Mouse (Mus musculus): ENCODE measurements at regions not wholly inside any gene's neighbourhood (a gene's known extent, or its start where the extent isn't known, plus 50 kb on each side); places are given as distances from the start of the nearest gene placed in this dataset.
"Not testable (repeated sequence)": the region's sequence is repeated elsewhere in the genome, so short reads cannot be mapped to it uniquely, and the experiment has no call there.

- POLR2A ChIA-PET: interaction anchor here in 1 of 4 experiments (0.6 kb wide), 1 partner anchor 648 kb away, joined by 3 read pairs; no protein-coding TSS in a partner anchor
- CTCF ChIA-PET: no interaction called here
These were observed 240.2 kb downstream of the Pros1 start for GRCm38 (mm10) chr16:63094126-63094840.

DNA sequence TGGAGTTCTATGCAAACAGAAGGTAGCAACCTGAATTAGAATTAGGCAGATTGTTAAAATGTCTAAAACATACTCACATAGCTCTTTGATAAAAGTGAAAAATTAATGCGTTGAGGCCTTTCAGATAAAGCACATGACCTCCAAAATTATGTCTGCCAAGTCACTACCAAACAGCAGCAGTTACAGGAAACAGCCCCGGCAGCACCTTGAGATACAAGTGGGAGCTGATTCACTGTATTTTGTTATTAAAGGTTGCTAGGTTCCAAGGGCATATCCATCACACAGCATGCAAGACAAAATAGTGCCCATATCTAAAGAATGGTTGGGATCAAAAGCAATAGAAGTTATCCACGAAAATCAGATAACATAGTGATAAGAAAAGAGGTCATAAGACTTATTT is 248.3 kb downstream of the Pros1 start:
- ChIA-PET CTCF (no interaction called here), POLR2A (no interaction called here)

DNA sequence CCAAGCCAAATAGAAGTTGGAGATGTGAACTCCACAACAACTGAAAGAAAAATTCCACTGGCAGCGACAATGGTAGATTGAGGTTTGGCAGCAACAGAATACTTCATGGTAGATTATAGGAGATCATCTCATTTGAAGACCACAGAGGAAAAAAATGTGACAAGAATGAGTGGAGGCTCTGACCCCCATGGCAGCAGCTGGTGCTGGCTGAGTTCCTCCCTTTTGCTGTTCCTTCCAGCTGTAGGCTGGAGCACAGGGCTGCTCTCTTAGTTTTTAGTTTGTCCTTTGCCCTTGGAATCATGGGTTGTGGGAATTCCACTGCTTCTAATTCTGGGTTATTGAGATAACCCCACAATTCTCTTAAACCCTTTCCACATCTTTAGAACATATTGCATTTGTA is 248.8 kb downstream of the Pros1 start:
- CTCF ChIA-PET: no interaction called here
- POLR2A ChIA-PET: no interaction called here

GRCm38 (mm10) chr16:63104383-63104782 is 250.3 kb downstream of the Pros1 start:
- CTCF ChIA-PET: no interaction called here
- POLR2A ChIA-PET: interaction anchor here in 1 of 4 experiments (0.8 kb wide), 1 partner anchor 53 kb away, joined by 5 read pairs; no protein-coding TSS in a partner anchor

- POLR2A ChIA-PET: interaction anchor here in 1 of 4 experiments (0.8 kb wide), 1 partner anchor 52 kb away, joined by 5 read pairs; no protein-coding TSS in a partner anchor
- CTCF ChIA-PET: no interaction called here
These were observed 251.0 kb downstream of the Pros1 start for GRCm38 (mm10) chr16:63104938-63105714.

- ChIA-PET CTCF (no interaction called here), POLR2A (no interaction called here)
These were observed 262.3 kb downstream of the Pros1 start for GRCm38 (mm10) chr16:63116456-63116855.

- ChIA-PET POLR2A (no interaction called here), CTCF (no interaction called here)
These were observed 264.6 kb downstream of the Pros1 start for GRCm38 (mm10) chr16:63118721-63119120.

DNA sequence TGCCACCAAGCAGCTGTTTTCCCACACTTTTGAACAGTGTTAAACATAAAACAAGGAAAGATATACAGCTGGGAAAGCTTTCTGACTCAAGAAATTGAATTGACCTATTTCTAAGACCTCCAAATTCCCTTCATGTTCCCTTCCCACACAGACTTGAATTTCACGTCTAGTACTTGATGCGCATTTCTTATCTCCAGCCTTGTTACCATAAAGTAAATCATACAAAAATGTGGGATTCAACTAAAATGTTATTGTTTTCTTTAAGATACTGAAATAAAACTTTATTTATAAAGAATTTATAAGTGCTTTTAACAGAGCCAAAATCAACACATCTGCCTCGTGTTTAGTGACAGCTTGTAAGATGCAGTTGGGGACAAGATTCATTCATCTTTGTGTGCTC is 289.7 kb downstream of the Pros1 start:
- CTCF ChIA-PET: no interaction called here
- POLR2A ChIA-PET: no interaction called here

- POLR2A ChIA-PET: no interaction called here
These were observed 301.3 kb downstream of the Pros1 start for GRCm38 (mm10) chr16:63155300-63155821.

GRCm38 (mm10) chr16:63170101-63170500 is 316.0 kb downstream of the Pros1 start:
- ChIA-PET POLR2A (interaction anchor here in 1 of 4 experiments (0.6 kb wide), 1 partner anchor 46 kb away, joined by 4 read pairs; no protein-coding TSS in a partner anchor), CTCF (interaction anchor here in 1 of 4 experiments (0.6 kb wide), 1 partner anchor 143 kb away, joined by 3 read pairs; no protein-coding TSS in a partner anchor)

More at GRCm38 (mm10) chr16:63155300-63155821, 301.3 kb downstream of the Pros1 start:
- CTCF ChIA-PET: no interaction called here

- ChIA-PET CTCF (no interaction called here), POLR2A (no interaction called here)
These were observed 325.1 kb downstream of the Pros1 start for GRCm38 (mm10) chr16:63179228-63179627.

- POLR2A ChIA-PET: no interaction called here
- CTCF ChIA-PET: no interaction called here
These were observed 337.1 kb downstream of the Pros1 start for GRCm38 (mm10) chr16:63191181-63191580.

DNA sequence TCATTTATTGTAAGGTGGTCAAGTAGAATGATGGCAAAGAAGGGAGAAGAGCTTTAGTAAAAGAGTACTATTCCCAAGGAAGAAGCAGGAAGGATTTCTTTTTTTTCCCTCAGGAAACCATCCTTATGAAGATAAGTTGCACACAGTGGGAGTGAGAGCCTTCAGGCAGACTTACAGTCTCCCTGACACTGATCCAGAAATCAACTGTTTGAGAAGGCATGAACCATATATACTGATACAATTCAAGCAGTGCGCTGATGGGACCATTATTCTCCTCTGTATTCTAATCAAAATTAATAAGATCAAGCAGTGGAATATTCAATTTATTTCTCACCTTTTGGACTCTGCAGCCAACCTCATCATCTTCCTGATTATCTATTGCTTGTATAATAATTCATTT is 337.5 kb downstream of the Pros1 start:
- ChIA-PET POLR2A (no interaction called here), CTCF (no interaction called here)

DNA sequence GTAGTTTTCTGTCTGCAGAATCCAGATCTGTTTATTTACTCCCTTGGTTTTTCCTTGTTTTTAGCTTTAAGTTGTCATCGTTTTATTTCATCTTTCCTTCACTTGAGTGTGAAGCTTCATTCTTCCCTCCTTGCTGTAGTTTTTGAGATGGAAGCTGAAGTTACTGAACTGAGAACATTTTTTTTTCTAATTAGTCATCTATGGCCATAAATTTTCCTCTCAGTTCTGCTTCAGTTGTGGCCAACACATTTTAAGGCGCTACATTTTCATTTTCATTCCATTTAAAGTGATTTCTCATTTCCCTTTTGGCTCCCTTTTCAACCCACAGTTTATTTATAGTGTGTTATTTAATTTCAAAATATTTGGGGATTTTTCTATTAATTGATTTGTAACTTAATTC is 340.5 kb downstream of the Pros1 start:
- CTCF ChIA-PET: no interaction called here
- POLR2A ChIA-PET: no interaction called here

DNA sequence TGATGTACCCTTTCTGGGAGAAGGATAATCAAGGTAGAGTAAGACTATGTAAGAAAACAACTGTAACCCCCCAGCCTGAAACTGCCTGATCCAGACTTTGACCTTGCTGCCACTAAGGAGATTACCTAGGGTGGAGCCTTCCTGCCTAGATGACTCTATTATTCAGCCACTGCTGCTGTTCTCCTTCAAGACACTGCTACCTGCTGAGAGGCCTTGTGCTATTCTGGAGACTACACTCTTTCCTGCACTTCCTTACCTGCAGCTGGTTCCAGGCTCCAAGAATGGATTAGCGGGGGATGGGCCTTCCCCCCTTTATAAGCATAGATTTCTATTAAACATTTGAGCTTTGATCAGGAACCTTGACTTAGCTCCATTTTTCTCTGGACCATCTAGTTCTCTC is 359.4 kb downstream of the Pros1 start:
- POLR2A ChIA-PET, CTCF ChIA-PET: not testable (repeated sequence)

- ChIA-PET POLR2A (no interaction called here), CTCF (no interaction called here)
These were observed 366.2 kb downstream of the Pros1 start for GRCm38 (mm10) chr16:63220228-63220879.

GRCm38 (mm10) chr16:63224608-63225007 is 370.5 kb downstream of the Pros1 start:
- POLR2A ChIA-PET: no interaction called here

DNA sequence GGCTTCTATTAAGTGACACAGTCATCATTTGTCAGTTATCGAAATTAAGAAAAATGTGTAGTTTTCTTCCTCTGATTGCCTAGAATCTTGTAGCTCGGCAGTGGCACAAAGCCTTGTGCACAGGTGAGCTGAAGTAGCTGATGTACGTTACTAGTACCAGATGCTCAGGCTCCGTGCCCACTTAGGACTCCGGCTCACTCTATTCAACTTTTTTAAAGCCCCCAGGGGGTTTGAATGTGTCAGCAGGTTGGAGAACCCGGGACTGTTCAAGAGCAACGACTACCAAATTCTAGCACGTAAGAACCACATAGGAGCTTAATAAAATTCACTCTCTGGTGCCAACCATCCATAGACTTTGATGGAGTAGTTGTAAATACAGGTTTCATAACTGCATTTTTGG is 371.0 kb downstream of the Pros1 start:
- POLR2A ChIA-PET: no interaction called here
- CTCF ChIA-PET: no interaction called here

More at GRCm38 (mm10) chr16:63224608-63225007, 370.5 kb downstream of the Pros1 start:
- CTCF ChIA-PET: no interaction called here

DNA sequence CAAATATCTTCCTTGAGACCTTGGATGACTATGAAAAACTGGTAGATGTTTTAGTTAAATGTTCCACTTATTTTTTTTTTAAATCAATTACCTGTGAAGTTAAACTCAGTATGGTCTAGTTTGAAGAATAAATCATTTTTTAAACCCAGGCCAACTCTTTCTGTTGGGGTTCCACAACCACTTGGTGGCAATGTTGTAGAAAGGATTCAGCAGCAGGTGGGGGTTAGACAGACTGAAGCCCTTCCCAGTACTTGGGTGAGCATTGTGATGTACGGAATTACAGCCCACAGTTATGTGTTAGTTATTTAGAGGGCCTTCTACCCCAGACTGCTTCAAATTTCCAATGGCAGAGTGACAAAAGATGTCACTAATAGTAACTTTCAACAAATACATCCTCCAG is 375.0 kb downstream of the Pros1 start:
- POLR2A ChIA-PET: interaction anchor here in 2 of 4 experiments (0.6 kb wide), 2 partner anchors 106 to 107 kb away, joined by 3 to 4 read pairs; no protein-coding TSS in a partner anchor

DNA sequence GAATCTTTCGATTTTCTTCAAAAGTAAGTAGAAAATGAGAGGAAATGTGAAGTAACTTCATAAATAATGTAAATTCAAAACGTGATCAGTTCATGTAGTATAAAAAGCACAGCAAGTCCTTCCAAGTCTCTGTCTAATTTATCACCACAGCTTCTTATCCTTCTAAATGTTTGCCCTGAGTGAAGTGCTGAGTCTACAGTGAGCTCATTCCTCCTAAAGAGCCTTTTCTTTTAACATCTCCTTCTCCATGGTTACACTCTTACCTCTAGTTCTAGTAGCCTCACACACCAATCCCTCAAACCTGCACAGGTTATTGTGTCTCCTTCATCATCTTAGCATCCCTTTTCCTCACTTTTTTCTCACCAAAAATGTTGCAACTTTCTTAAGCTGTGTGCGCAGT is 375.5 kb downstream of the Pros1 start:
- ChIA-PET POLR2A (interaction anchor here in 1 of 4 experiments (0.6 kb wide), 1 partner anchor 106 kb away, joined by 3 read pairs; no protein-coding TSS in a partner anchor), CTCF (no interaction called here)

More for the DNA sequence above, 375.0 kb downstream of the Pros1 start:
- CTCF ChIA-PET: no interaction called here

All from embryonic stem cell, embryonic (primary cell).